Mouse (Mus musculus): ENCODE data around the gene Actl6b. TPM values are rescaled to one million over a fixed set of nuclear protein-coding genes. Genes with fewer than 3 reads are reported as not detected.
A peak's percentile ranks its signal among the peaks of the same experiment; 100 is the strongest.

The Actl6b gene
- polyA plus RNA-seq (2012; rRNA removed) = 0.20 TPM in 1 of 2 replicates, not detected in the other

GRCm38 (mm10) chr5:137553411-137553837 is at the start of gene Actl6b:
TSS of gene Actl6b (plus strand) at chr5:137553517.
- DNase-seq = peak; percentile 63
- no peaks in the 10 kb centered on the region for H3K36me3 ChIP-seq (ENCODE audit: control insufficient read depth, insufficient read depth, low read length)
- no peak within 1 kb of the TSS for H3K4me3 ChIP-seq (ENCODE audit: control insufficient read depth, insufficient read depth, low read length)
- TF ChIP-seq CTCF (IDR thresholded peaks at IDR 0.05; ENCODE audit: borderline replicate concordance, control insufficient read depth, extremely low read depth, insufficient read depth, low read length, poor library complexity) (no peak), POLR2A (IDR thresholded peaks at IDR 0.05; ENCODE audit: control insufficient read depth, extremely low read depth, insufficient read depth, low read length, poor library complexity) (no peak)
- H3K4me1 ChIP-seq (replicated peaks; ENCODE audit: control insufficient read depth, insufficient read depth, low read length) = peaks cover 6% of the 10 kb centered on the region; the same call in 1 of the 2 replicates
- no peaks in the 10 kb centered on the region; the same call in 1 of the 2 replicates for H3K27me3 ChIP-seq (ENCODE audit: control insufficient read depth, insufficient read depth, low read length)
- 3% methylated on average over 37 of the region's 37 CpGs for WGBS
- no peak within 1 kb of the TSS for H3K27ac ChIP-seq (ENCODE audit: control insufficient read depth, insufficient read depth, low read length)

GRCm38 (mm10) chr5:137504041-137504440 is 49.3 kb upstream of the Actl6b start:
- Histone ChIP-seq H3K36me3 (ENCODE audit: control insufficient read depth, insufficient read depth, low read length) (no peaks in the 10 kb centered on the region), H3K27me3 (ENCODE audit: control insufficient read depth, insufficient read depth, low read length) (no peaks in the 10 kb centered on the region), H3K4me3 (ENCODE audit: control insufficient read depth, insufficient read depth, low read length) (no peak overlapping the region), H3K4me1 (replicated peaks; ENCODE audit: control insufficient read depth, insufficient read depth, low read length) (peaks cover 6% of the 10 kb centered on the region), H3K27ac (ENCODE audit: control insufficient read depth, insufficient read depth, low read length) (no peak overlapping the region)
- TF ChIP-seq CTCF (IDR thresholded peaks at IDR 0.05; ENCODE audit: borderline replicate concordance, control insufficient read depth, extremely low read depth, insufficient read depth, low read length, poor library complexity) (0 out of 2 replicates have a peak, but pooled peaks have one; percentile 16), POLR2A (IDR thresholded peaks at IDR 0.05; ENCODE audit: control insufficient read depth, extremely low read depth, insufficient read depth, low read length, poor library complexity) (no peak)
- peak; percentile 40 for DNase-seq
- WGBS = 84% methylated on average over 6 of the region's 6 CpGs

GRCm38 (mm10) chr5:137510014-137510501 is 43.3 kb upstream of the Actl6b start:
- Histone ChIP-seq H3K27ac (ENCODE audit: control insufficient read depth, insufficient read depth, low read length) (no peak overlapping the region), H3K4me1 (replicated peaks; ENCODE audit: control insufficient read depth, insufficient read depth, low read length) (peaks cover 20% of the 10 kb centered on the region), H3K36me3 (ENCODE audit: control insufficient read depth, insufficient read depth, low read length) (no peaks in the 10 kb centered on the region), H3K4me3 (ENCODE audit: control insufficient read depth, insufficient read depth, low read length) (peak overlapping the region; percentile 74), H3K27me3 (ENCODE audit: control insufficient read depth, insufficient read depth, low read length) (no peaks in the 10 kb centered on the region)
- 2% methylated on average over 52 of the region's 52 CpGs for WGBS
- TF ChIP-seq POLR2A (IDR thresholded peaks at IDR 0.05; ENCODE audit: control insufficient read depth, extremely low read depth, insufficient read depth, low read length, poor library complexity) (0 out of 2 replicates have a peak, but pooled peaks have one; percentile 15), CTCF (IDR thresholded peaks at IDR 0.05; ENCODE audit: borderline replicate concordance, control insufficient read depth, extremely low read depth, insufficient read depth, low read length, poor library complexity) (no peak)
- DNase-seq = peak; percentile 80

GRCm38 (mm10) chr5:137510573-137511390 is 42.5 kb upstream of the Actl6b start:
- WGBS = 1% methylated on average over 67 of the region's 83 CpGs
- H3K4me1 ChIP-seq (replicated peaks; ENCODE audit: control insufficient read depth, insufficient read depth, low read length) = peaks cover 20% of the 10 kb centered on the region
- no peaks in the 10 kb centered on the region for H3K36me3 ChIP-seq (ENCODE audit: control insufficient read depth, insufficient read depth, low read length)
- H3K4me3 ChIP-seq (ENCODE audit: control insufficient read depth, insufficient read depth, low read length) = peak overlapping the region; percentile 74
- TF ChIP-seq CTCF (IDR thresholded peaks at IDR 0.05; ENCODE audit: borderline replicate concordance, control insufficient read depth, extremely low read depth, insufficient read depth, low read length, poor library complexity) = no peak; the same call in 1 of the 2 replicates
- TF ChIP-seq POLR2A (IDR thresholded peaks at IDR 0.05; ENCODE audit: control insufficient read depth, extremely low read depth, insufficient read depth, low read length, poor library complexity) = 0 out of 2 replicates have a peak, but pooled peaks have one; percentile 12
- H3K27me3 ChIP-seq (ENCODE audit: control insufficient read depth, insufficient read depth, low read length) = no peaks in the 10 kb centered on the region
- DNase-seq = peak; percentile 53
- H3K27ac ChIP-seq (ENCODE audit: control insufficient read depth, insufficient read depth, low read length) = no peak overlapping the region

GRCm38 (mm10) chr5:137511706-137512105 is 41.6 kb upstream of the Actl6b start:
- no peak for DNase-seq
- no peaks in the 10 kb centered on the region for H3K36me3 ChIP-seq (ENCODE audit: control insufficient read depth, insufficient read depth, low read length)
- no peaks in the 10 kb centered on the region for H3K27me3 ChIP-seq (ENCODE audit: control insufficient read depth, insufficient read depth, low read length)
- 88% methylated on average over 3 of the region's 3 CpGs for WGBS
- no peak for TF ChIP-seq CTCF (IDR thresholded peaks at IDR 0.05; ENCODE audit: borderline replicate concordance, control insufficient read depth, extremely low read depth, insufficient read depth, low read length, poor library complexity)
- no peak for TF ChIP-seq POLR2A (IDR thresholded peaks at IDR 0.05; ENCODE audit: control insufficient read depth, extremely low read depth, insufficient read depth, low read length, poor library complexity)
- peaks cover 20% of the 10 kb centered on the region for H3K4me1 ChIP-seq (replicated peaks; ENCODE audit: control insufficient read depth, insufficient read depth, low read length)
- H3K4me3 ChIP-seq (ENCODE audit: control insufficient read depth, insufficient read depth, low read length) = no peak overlapping the region
- H3K27ac ChIP-seq (ENCODE audit: control insufficient read depth, insufficient read depth, low read length) = no peak overlapping the region

GRCm38 (mm10) chr5:137512847-137513794 is 40.2 kb upstream of the Actl6b start:
- H3K27me3 ChIP-seq (ENCODE audit: control insufficient read depth, insufficient read depth, low read length) = no peaks in the 10 kb centered on the region
- DNase-seq = no peak
- H3K4me3 ChIP-seq (ENCODE audit: control insufficient read depth, insufficient read depth, low read length) = no peak overlapping the region
- TF ChIP-seq CTCF (IDR thresholded peaks at IDR 0.05; ENCODE audit: borderline replicate concordance, control insufficient read depth, extremely low read depth, insufficient read depth, low read length, poor library complexity) (0 out of 2 replicates have a peak, but pooled peaks have one; percentile 20), POLR2A (IDR thresholded peaks at IDR 0.05; ENCODE audit: control insufficient read depth, extremely low read depth, insufficient read depth, low read length, poor library complexity) (no peak)
- H3K27ac ChIP-seq (ENCODE audit: control insufficient read depth, insufficient read depth, low read length) = no peak overlapping the region
- H3K36me3 ChIP-seq (ENCODE audit: control insufficient read depth, insufficient read depth, low read length) = no peaks in the 10 kb centered on the region
- H3K4me1 ChIP-seq (replicated peaks; ENCODE audit: control insufficient read depth, insufficient read depth, low read length) = peaks cover 20% of the 10 kb centered on the region
- 87% methylated on average over 11 of the region's 11 CpGs for WGBS
